Mouse (Mus musculus) inflammation-experienced regulatory T-cells (primary cell): ENCODE measurements around the gene Gpr3. TPM values are rescaled to one million over a fixed set of nuclear protein-coding genes. Genes with fewer than 3 reads are reported as not detected.

Experiments
- polyA plus RNA-seq, 2 experiments: library from polyadenylated mRNA; unstranded; fragments of 100-300 nt; shearing (Covaris generic); gene quantifications; one replicate each; pipeline ENCODE4 v1.2.1; 2017

Gpr3 gene
- under 1 TPM in 1 of 2 experiments, not detected in 1; 0.56 TPM for polyA plus RNA-seq

DNA sequence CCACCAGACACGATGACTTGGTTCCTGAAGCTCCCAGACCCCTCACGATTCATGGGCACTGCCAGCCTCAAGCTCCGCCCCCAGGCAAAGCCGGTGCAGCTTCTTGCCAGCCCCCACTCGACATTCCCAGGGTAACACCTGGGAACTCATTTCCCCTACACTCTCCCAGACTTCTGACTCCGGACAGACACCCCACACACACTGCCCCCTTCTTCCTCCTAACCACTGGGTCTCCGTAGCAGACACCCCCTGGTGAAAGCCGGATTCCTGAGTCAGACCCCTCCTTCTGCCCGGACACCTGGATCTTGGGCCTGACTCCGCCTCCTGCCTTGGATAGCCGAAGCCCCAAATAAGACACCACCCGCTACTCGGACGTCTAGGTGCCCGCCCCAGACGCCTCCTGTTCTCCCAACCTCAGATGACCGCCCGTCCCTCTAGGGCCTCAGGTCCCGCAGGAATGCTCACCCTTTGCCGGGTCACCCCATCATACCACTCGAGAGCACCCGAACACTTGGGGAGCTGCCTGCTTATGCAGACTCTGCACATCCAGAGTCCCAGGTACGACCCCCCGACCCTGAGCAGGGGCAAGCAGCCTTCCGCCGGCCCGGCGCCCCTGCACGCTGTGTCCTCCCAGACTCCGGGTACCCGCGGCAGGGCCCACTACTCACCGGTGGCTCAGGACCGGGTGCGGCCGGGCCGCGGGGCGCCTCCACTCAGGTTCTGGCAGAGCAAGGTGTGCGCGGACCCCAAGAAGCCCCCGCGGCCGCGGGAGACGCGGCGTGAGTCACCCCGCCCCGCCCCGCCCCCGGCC lies at the start of gene Gpr3, which contains the start of gene Cd164l2:
Gpr3 (minus strand) TSS at position 786 of the 811 bp plus-strand sequence.
Cd164l2 (plus strand) TSS at position 381 of the 811 bp plus-strand sequence.

DNA sequence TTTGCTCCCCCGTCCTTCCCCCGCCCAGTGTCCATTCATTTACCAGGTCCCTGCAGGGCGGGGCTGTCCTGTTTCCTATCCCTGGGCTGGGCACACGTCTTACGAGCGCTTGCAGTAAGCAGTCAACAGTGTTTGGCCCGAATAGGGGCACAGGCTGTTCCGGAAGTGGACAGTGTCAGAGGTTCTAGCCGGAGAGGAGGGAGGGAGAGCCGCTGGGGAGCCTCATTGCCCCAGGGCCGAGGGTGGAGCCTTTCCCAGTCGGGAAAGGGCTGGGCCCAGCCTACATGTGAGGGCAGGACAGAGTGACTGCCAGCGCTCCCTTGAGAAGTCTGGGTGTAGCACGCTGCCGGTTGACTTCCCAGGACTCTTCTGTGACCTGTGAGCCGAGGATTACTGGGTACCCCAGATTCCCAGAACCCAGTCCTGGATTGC lies 28.2 kb upstream of the Gpr3 start, which contains the start of gene Map3k6:
Map3k6 (plus strand) TSS at position 329 of the 432 bp plus-strand sequence.

Other genes with a start within 250 kb of the Gpr3 start
- gene Fgr, start 238.4 kb downstream of the Gpr3 start, polyA plus RNA-seq: 1 to 10 TPM; 2.8 to 4.3 TPM
- gene Ahdc1, start 201.3 kb downstream of the Gpr3 start, polyA plus RNA-seq: 1 to 10 TPM; 5.8 to 6.0 TPM
- gene Wasf2, start 82.0 kb downstream of the Gpr3 start, polyA plus RNA-seq: 10 to 100 TPM; 67.6 to 68.6 TPM
- 1 to 10 TPM in 1 of 2 experiments, under 1 TPM in 1; 0.58 to 2.4 TPM for gene Cd164l2, start 405 bp downstream of the Gpr3 start, polyA plus RNA-seq
- under 1 TPM; 0.35 to 0.91 TPM for gene Map3k6, start 28.3 kb upstream of the Gpr3 start, polyA plus RNA-seq
- 10 to 100 TPM; 30.8 to 56.2 TPM for gene Sytl1, start 50.6 kb upstream of the Gpr3 start, polyA plus RNA-seq
- gene Tmem222, start 65.3 kb upstream of the Gpr3 start, polyA plus RNA-seq: 10 to 100 TPM; 68.1 to 70.9 TPM
- gene Wdtc1, start 140.9 kb upstream of the Gpr3 start, polyA plus RNA-seq: 1 to 10 TPM; 4.8 to 7.6 TPM
- gene Slc9a1, start 157.2 kb upstream of the Gpr3 start, polyA plus RNA-seq: 10 to 100 TPM; 25.3 to 31.0 TPM